Mouse (Mus musculus): ENCODE results near the gene Cadps. TPM values are rescaled to one million over a fixed set of nuclear protein-coding genes. Genes with fewer than 3 reads are reported as not detected.

Cadps gene
- total and polyA plus RNA-seq, 3 experiments = 0.04 to 0.07 TPM; not detected in 1

- Histone ChIP-seq H3K9ac (ENCODE audit: insufficient read depth, low read depth) (no peak overlapping the region), H3K27ac (ENCODE audit: insufficient read depth, low read depth) (no peak overlapping the region), H3K4me2 (ENCODE audit: insufficient read depth, low read depth, poor library complexity, severe bottlenecking) (no peak overlapping the region), H3K36me3 (replicated peaks in 1 of 2; ENCODE audit: control insufficient read depth in 1 of 2, insufficient read depth in 1 of 2, low read length in 1 of 2) (no peaks in the 10 kb centered on the region), H3K9me3 (replicated peaks; ENCODE audit: low read length) (no peaks in the 10 kb centered on the region), H3K27me3 (replicated peaks) (no peaks in the 10 kb centered on the region), H3K79me2 (replicated peaks; ENCODE audit: control insufficient read depth, extremely low read depth, insufficient read depth, poor library complexity, severe bottlenecking) (no peaks in the 10 kb centered on the region), H3K4me3 (replicated peaks in 1 of 3; ENCODE audit: low read depth in 2 of 3, low read length in 2 of 3, poor library complexity in 1 of 3) (no peak overlapping the region), H3K4me1 (ENCODE audit: control insufficient read depth in 1 of 2, insufficient read depth in 2 of 2) (peaks cover 6 to 29% of the 10 kb centered on the region in 2 experiments; a peak in 3 of 4 replicates)
- no peak for TF ChIP-seq MAX (IDR thresholded peaks at IDR 0.05; ENCODE audit: low read length)
- no peak for DNase-seq (ENCODE audit: extremely low read depth)
- in situ Hi-C loops (cut with MboI; ENCODE audit: low pct_ligation_motif_present, low pct_unique_long_range_greater_than_20kb, low sequenced_read_pairs) = no loop called here
- dilution Hi-C loops (cut with MboI; ENCODE audit: extremely low pct_ligation_motif_present, extremely low pct_unique_long_range_greater_than_20kb, low sequenced_read_pairs) = no loop called here
Observed at GRCm38 (mm10) chr14:12801100-12801499, 21.8 kb downstream of the Cadps start.

- peaks cover 6 to 29% of the 10 kb centered on the region in 2 experiments; a peak in 3 of 4 replicates for H3K4me1 ChIP-seq (ENCODE audit: control insufficient read depth in 1 of 2, insufficient read depth in 2 of 2)
- H3K27me3 ChIP-seq (replicated peaks) = no peaks in the 10 kb centered on the region
- no peak overlapping the region for H3K4me2 ChIP-seq (ENCODE audit: insufficient read depth, low read depth, poor library complexity, severe bottlenecking)
- H3K36me3 ChIP-seq (replicated peaks in 1 of 2; ENCODE audit: control insufficient read depth in 1 of 2, insufficient read depth in 1 of 2, low read length in 1 of 2) = no peaks in the 10 kb centered on the region
- TF ChIP-seq JUN (IDR thresholded peaks at IDR 0.05; ENCODE audit: insufficient read depth, low read depth, low read length) = no peak
- no peaks in the 10 kb centered on the region for H3K79me2 ChIP-seq (replicated peaks; ENCODE audit: control insufficient read depth, extremely low read depth, insufficient read depth, poor library complexity, severe bottlenecking)
- H3K4me3 ChIP-seq (replicated peaks in 1 of 3; ENCODE audit: low read depth in 2 of 3, low read length in 2 of 3, poor library complexity in 1 of 3) = no peak overlapping the region
- H3K27ac ChIP-seq (ENCODE audit: insufficient read depth, low read depth) = no peak overlapping the region
- dilution Hi-C loops (cut with MboI; ENCODE audit: extremely low pct_ligation_motif_present, extremely low pct_unique_long_range_greater_than_20kb, low sequenced_read_pairs) (no loop called here), in situ Hi-C loops (cut with MboI; ENCODE audit: low pct_ligation_motif_present, low pct_unique_long_range_greater_than_20kb, low sequenced_read_pairs) (no loop called here)
- H3K9ac ChIP-seq (ENCODE audit: insufficient read depth, low read depth) = no peak overlapping the region
- no peaks in the 10 kb centered on the region for H3K9me3 ChIP-seq (replicated peaks; ENCODE audit: low read length)
- no peak for DNase-seq (ENCODE audit: extremely low read depth)
Observed at GRCm38 (mm10) chr14:12798926-12799325, 24.0 kb downstream of the Cadps start.

- DNase-seq (ENCODE audit: extremely low read depth) = no peak
- in situ Hi-C loops (cut with MboI; ENCODE audit: low pct_ligation_motif_present, low pct_unique_long_range_greater_than_20kb, low sequenced_read_pairs) = no loop called here
- TF ChIP-seq MAX (IDR thresholded peaks at IDR 0.05; ENCODE audit: low read length) (no peak), BHLHE40 (IDR thresholded peaks at IDR 0.05; ENCODE audit: low read depth, low read length) (no peak), NELFE (IDR thresholded peaks at IDR 0.05; ENCODE audit: low read depth, low read length) (no peak), HCFC1 (IDR thresholded peaks at IDR 0.05; ENCODE audit: low read depth, low read length) (no peak), SIN3A (IDR thresholded peaks at IDR 0.05; ENCODE audit: low read length) (no peak), IRF4 (IDR thresholded peaks at IDR 0.05; ENCODE audit: low read depth, low read length) (no peak), ETS1 (conservative IDR thresholded peaks at IDR 0.05; ENCODE audit: low read depth, low read length) (no peak)
- Histone ChIP-seq H3K4me3 (replicated peaks in 1 of 3; ENCODE audit: low read depth in 2 of 3, low read length in 2 of 3, poor library complexity in 1 of 3) (no peak overlapping the region), H3K36me3 (replicated peaks in 1 of 2; ENCODE audit: control insufficient read depth in 1 of 2, insufficient read depth in 1 of 2, low read length in 1 of 2) (no peaks in the 10 kb centered on the region), H3K27me3 (replicated peaks) (no peaks in the 10 kb centered on the region), H3K9ac (ENCODE audit: insufficient read depth, low read depth) (no peak overlapping the region), H3K4me2 (ENCODE audit: insufficient read depth, low read depth, poor library complexity, severe bottlenecking) (no peak overlapping the region), H3K9me3 (replicated peaks; ENCODE audit: low read length) (no peaks in the 10 kb centered on the region), H3K27ac (ENCODE audit: insufficient read depth, low read depth) (no peak overlapping the region), H3K4me1 (ENCODE audit: control insufficient read depth in 1 of 2, insufficient read depth in 2 of 2) (no peaks in the 10 kb centered on the region), H3K79me2 (replicated peaks; ENCODE audit: control insufficient read depth, extremely low read depth, insufficient read depth, poor library complexity, severe bottlenecking) (no peaks in the 10 kb centered on the region)
- dilution Hi-C loops (cut with MboI; ENCODE audit: extremely low pct_ligation_motif_present, extremely low pct_unique_long_range_greater_than_20kb, low sequenced_read_pairs) = no loop called here
Observed at GRCm38 (mm10) chr14:12784296-12784695, 38.6 kb downstream of the Cadps start.
